Mouse (Mus musculus): ENCODE data around the gene Esam. TPM values are rescaled to one million over a fixed set of nuclear protein-coding genes. Genes with fewer than 3 reads are reported as not detected.

Gene Esam
- polyA plus RNA-seq, 1 experiment from 2014 or later: 28.6 TPM

DNA sequence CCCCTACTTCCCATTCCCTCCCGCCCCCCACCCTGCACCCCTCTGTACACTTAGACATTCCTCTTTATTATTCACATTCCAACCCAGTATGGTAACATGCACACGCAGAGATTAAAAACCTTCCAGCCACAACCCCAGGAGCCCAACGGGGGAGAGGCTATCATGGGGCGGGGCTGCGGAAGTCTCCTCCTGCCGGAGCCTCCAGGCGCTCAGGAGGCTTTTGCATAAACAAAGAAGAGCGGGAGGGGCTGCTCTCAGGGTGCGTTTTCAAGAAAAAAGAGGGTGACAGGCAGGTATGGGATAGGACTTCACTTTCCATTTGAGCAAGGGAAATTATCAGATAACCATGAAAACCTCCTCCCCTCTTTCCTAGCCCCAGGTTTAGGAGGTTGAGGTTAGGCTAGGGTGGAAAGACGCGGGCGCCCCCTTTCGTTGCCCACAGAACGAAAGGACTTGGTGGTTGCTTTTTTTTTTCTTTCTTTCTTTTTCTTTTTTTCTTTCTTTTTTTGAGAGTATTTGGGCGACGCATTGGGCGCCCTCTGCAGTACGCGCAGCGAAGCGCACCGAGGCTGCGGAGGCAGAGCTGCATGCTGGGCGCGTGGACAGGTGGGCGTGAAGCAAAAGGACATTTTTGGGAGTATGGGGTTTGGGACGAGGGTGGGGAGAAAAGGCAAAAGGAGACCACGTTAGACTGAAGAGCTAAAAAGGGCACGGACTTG lies 16.7 kb downstream of the Esam start:
- WGBS: 3% methylated on average over 29 of the region's 29 CpGs
- no peaks in the 10 kb centered on the region for H3K9me3 ChIP-seq (ENCODE audit: control insufficient read depth)
- H3K4me3 ChIP-seq (ENCODE audit: low read depth, low read length): peak overlapping the region; percentile 37
- H3K27ac ChIP-seq (ENCODE audit: low read depth, low read length): no peak overlapping the region
- H3K4me2 ChIP-seq (replicated peaks; ENCODE audit: low read depth): peak overlapping the region; percentile 72
- H3K27me3 ChIP-seq (replicated peaks; ENCODE audit: control insufficient read depth, insufficient read depth, low read length): peaks cover 17% of the 10 kb centered on the region
- no peaks in the 10 kb centered on the region for H3K4me1 ChIP-seq (replicated peaks; ENCODE audit: control insufficient read depth, insufficient read depth, low read length)
- TF ChIP-seq CTCF (IDR thresholded peaks at IDR 0.05; ENCODE audit: low read depth): peak; percentile 78; the same call in 1 of the 2 replicates
- ATAC-seq: peak; percentile 70
- 0 out of 2 replicates have a peak overlapping the region, but pooled peaks have one; percentile 4 for H3K9ac ChIP-seq (ENCODE audit: low read depth, low read length)
- no peaks in the 10 kb centered on the region for H3K36me3 ChIP-seq (ENCODE audit: control insufficient read depth, insufficient read depth)

DNA sequence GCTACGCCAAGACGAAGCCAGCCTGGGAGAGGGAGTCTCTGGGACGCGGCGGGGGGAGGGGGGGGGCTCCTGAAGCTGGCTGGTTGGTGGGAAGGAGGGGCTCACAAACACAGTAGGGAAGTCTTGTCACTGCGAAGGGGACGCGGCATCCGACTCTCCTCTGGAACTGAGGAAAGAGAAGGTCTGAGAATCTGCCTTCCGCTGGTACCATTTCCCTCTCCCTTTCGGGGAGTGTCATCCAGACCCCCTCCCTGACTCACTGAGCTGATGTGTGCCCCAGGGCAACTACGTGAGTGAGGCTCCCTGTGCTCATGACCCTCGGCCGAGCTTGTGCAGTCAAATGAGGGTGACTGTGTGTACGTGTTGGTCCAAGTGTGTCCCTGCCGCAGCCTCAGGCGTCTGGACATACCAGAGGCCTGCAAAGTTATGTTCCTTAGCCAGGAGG lies 17.3 kb downstream of the Esam start:
- H3K9me3 ChIP-seq (ENCODE audit: control insufficient read depth): no peaks in the 10 kb centered on the region
- WGBS: 24% methylated on average over 17 of the region's 17 CpGs

GRCm38 (mm10) chr9:37545847-37546452 lies 18.1 kb downstream of the Esam start:
- WGBS: 36% methylated on average over 27 of the region's 27 CpGs
- ATAC-seq: no peak
- no peak overlapping the region for H3K4me3 ChIP-seq (ENCODE audit: low read depth, low read length)
- TF ChIP-seq CTCF (IDR thresholded peaks at IDR 0.05; ENCODE audit: low read depth): no peak
- no peaks in the 10 kb centered on the region for H3K4me1 ChIP-seq (replicated peaks; ENCODE audit: control insufficient read depth, insufficient read depth, low read length)
- 0 out of 2 replicates have a peak overlapping the region, but pooled peaks have one; percentile 3 for H3K4me2 ChIP-seq (replicated peaks; ENCODE audit: low read depth)
- H3K9me3 ChIP-seq (ENCODE audit: control insufficient read depth): no peaks in the 10 kb centered on the region
- H3K36me3 ChIP-seq (ENCODE audit: control insufficient read depth, insufficient read depth): no peaks in the 10 kb centered on the region
- H3K27me3 ChIP-seq (replicated peaks; ENCODE audit: control insufficient read depth, insufficient read depth, low read length): peaks cover 20% of the 10 kb centered on the region
- no peak overlapping the region for H3K27ac ChIP-seq (ENCODE audit: low read depth, low read length)
- H3K9ac ChIP-seq (ENCODE audit: low read depth, low read length): no peak overlapping the region

More for the DNA sequence above, 17.3 kb downstream of the Esam start:
- H3K4me2 ChIP-seq (replicated peaks; ENCODE audit: low read depth): peak overlapping the region; percentile 72
- no peak for TF ChIP-seq CTCF (IDR thresholded peaks at IDR 0.05; ENCODE audit: low read depth)
- H3K27ac ChIP-seq (ENCODE audit: low read depth, low read length): no peak overlapping the region
- peaks cover 17% of the 10 kb centered on the region for H3K27me3 ChIP-seq (replicated peaks; ENCODE audit: control insufficient read depth, insufficient read depth, low read length)
- peak overlapping the region; percentile 37 for H3K4me3 ChIP-seq (ENCODE audit: low read depth, low read length)
- no peak for ATAC-seq
- H3K4me1 ChIP-seq (replicated peaks; ENCODE audit: control insufficient read depth, insufficient read depth, low read length): no peaks in the 10 kb centered on the region
- no peak overlapping the region for H3K9ac ChIP-seq (ENCODE audit: low read depth, low read length)
- H3K36me3 ChIP-seq (ENCODE audit: control insufficient read depth, insufficient read depth): no peaks in the 10 kb centered on the region

GRCm38 (mm10) chr9:37546889-37547288 lies 19.0 kb downstream of the Esam start:
- Histone ChIP-seq H3K27me3 (replicated peaks; ENCODE audit: control insufficient read depth, insufficient read depth, low read length) (peaks cover 29% of the 10 kb centered on the region), H3K36me3 (ENCODE audit: control insufficient read depth, insufficient read depth) (no peaks in the 10 kb centered on the region), H3K9me3 (ENCODE audit: control insufficient read depth) (no peaks in the 10 kb centered on the region), H3K9ac (ENCODE audit: low read depth, low read length) (no peak overlapping the region), H3K4me1 (replicated peaks; ENCODE audit: control insufficient read depth, insufficient read depth, low read length) (0 out of 2 replicates have a peak, but pooled peaks cover 4% of the 10 kb centered on the region), H3K4me3 (ENCODE audit: low read depth, low read length) (no peak overlapping the region), H3K27ac (ENCODE audit: low read depth, low read length) (no peak overlapping the region), H3K4me2 (replicated peaks; ENCODE audit: low read depth) (no peak overlapping the region)
- peak; percentile 37 for TF ChIP-seq CTCF (IDR thresholded peaks at IDR 0.05; ENCODE audit: low read depth)
- 91% methylated on average over 1 of the region's 1 CpGs for WGBS
- ATAC-seq: no peak

DNA sequence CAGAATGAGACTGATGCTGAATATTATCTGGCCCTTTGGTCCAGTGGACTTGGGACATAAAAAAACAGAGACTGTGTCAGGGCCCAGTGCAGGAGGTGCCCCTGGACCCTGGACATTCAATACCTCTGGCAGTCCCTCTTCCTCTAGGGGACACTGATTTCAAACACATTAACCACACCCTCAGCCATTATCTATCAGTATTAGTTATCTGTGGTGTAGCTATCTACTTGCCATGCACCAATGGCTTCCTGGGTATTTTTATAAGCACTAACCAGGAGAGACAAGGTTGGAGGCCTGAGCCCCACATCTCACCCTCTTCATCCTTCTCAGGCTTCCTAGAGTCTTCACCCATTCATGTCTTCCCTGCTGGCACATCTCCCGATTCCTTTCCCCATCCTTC lies 22.6 kb downstream of the Esam start:
- H3K4me1 ChIP-seq (replicated peaks; ENCODE audit: control insufficient read depth, insufficient read depth, low read length): 0 out of 2 replicates have a peak, but pooled peaks cover 4% of the 10 kb centered on the region
- H3K36me3 ChIP-seq (ENCODE audit: control insufficient read depth, insufficient read depth): no peaks in the 10 kb centered on the region
- H3K9me3 ChIP-seq (ENCODE audit: control insufficient read depth): no peaks in the 10 kb centered on the region
- H3K27ac ChIP-seq (ENCODE audit: low read depth, low read length): no peak overlapping the region
- H3K4me3 ChIP-seq (ENCODE audit: low read depth, low read length): no peak overlapping the region
- 58% methylated on average over 1 of the region's 1 CpGs for WGBS
- H3K27me3 ChIP-seq (replicated peaks; ENCODE audit: control insufficient read depth, insufficient read depth, low read length): peaks cover 41% of the 10 kb centered on the region
- ATAC-seq: no peak
- H3K4me2 ChIP-seq (replicated peaks; ENCODE audit: low read depth): no peak overlapping the region
- no peak for TF ChIP-seq CTCF (IDR thresholded peaks at IDR 0.05; ENCODE audit: low read depth)
- no peak overlapping the region for H3K9ac ChIP-seq (ENCODE audit: low read depth, low read length)

- Histone ChIP-seq H3K4me3 (ENCODE audit: low read depth, low read length) (peak overlapping the region; percentile 34), H3K9ac (ENCODE audit: low read depth, low read length) (no peak overlapping the region), H3K27ac (ENCODE audit: low read depth, low read length) (no peak overlapping the region), H3K27me3 (replicated peaks; ENCODE audit: control insufficient read depth, insufficient read depth, low read length) (peaks cover 28% of the 10 kb centered on the region), H3K9me3 (ENCODE audit: control insufficient read depth) (no peaks in the 10 kb centered on the region), H3K36me3 (ENCODE audit: control insufficient read depth, insufficient read depth) (no peaks in the 10 kb centered on the region), H3K4me2 (replicated peaks; ENCODE audit: low read depth) (peak overlapping the region; percentile 65), H3K4me1 (replicated peaks; ENCODE audit: control insufficient read depth, insufficient read depth, low read length) (0 out of 2 replicates have a peak, but pooled peaks cover 4% of the 10 kb centered on the region)
- TF ChIP-seq CTCF (IDR thresholded peaks at IDR 0.05; ENCODE audit: low read depth): no peak
- 0 out of 2 replicates have a peak, but pooled peaks have one; percentile 28 for ATAC-seq
- 3% methylated on average over 23 of the region's 23 CpGs for WGBS
Measured at GRCm38 (mm10) chr9:37551751-37552531, 24.1 kb downstream of the Esam start.
